Mouse (Mus musculus): ENCODE data around the gene Gm45521. TPM values are rescaled to one million over a fixed set of nuclear protein-coding genes. Genes with fewer than 3 reads are reported as not detected.
"Not testable (repeated sequence)": the region's sequence is repeated elsewhere in the genome, so short reads cannot be mapped to it uniquely, and the experiment has no call there.

Gene Gm45521
- total RNA-seq, 1 experiment = 1.0 TPM

- in situ Hi-C loops (cut with MboI; ENCODE audit: low sequenced_read_pairs in 2 of 2, unreplicated experiment in 2 of 2) = no loop called here
- no peaks in the 10 kb centered on the region for H3K9me3 ChIP-seq (ENCODE audit: control insufficient read depth, insufficient read depth, low read depth, low read length)
- peak within 1 kb of the TSS; percentile 74 for H3K4me3 ChIP-seq (ENCODE audit: insufficient read depth in 1 of 2, low read depth in 1 of 2, low read length in 2 of 2, poor library complexity in 1 of 2, severe bottlenecking in 1 of 2)
- peaks cover 0 to 2% of the 10 kb centered on the region in 2 experiments; a peak in 2 of 4 replicates for H3K4me1 ChIP-seq (ENCODE audit: control insufficient read depth in 2 of 2, insufficient read depth in 2 of 2, low read length in 2 of 2, poor library complexity in 1 of 2)
- H3K27ac ChIP-seq (ENCODE audit: insufficient read depth, low read depth, low read length, poor library complexity, severe bottlenecking) = no peak within 1 kb of the TSS
- H3K36me3 ChIP-seq (ENCODE audit: control insufficient read depth, insufficient read depth, low read length, poor library complexity, severe bottlenecking) = peaks cover 2% of the 10 kb centered on the region; the same call in 1 of the 2 replicates
- TF ChIP-seq HCFC1 (IDR thresholded peaks at IDR 0.05; ENCODE audit: borderline replicate concordance, insufficient read depth, low read length) (no peak), ZC3H11A (IDR thresholded peaks at IDR 0.05; ENCODE audit: borderline replicate concordance, low read depth, low read length) (no peak), ZNF384 (IDR thresholded peaks at IDR 0.05; ENCODE audit: low read depth, low read length) (no peak), CHD2 (IDR thresholded peaks at IDR 0.05; ENCODE audit: low read depth, low read length) (no peak), MAFK (IDR thresholded peaks at IDR 0.05; ENCODE audit: insufficient read depth, low read depth, low read length) (no peak)
- peak within 1 kb of the TSS; percentile 51; the same call in 1 of the 2 replicates for H3K9ac ChIP-seq (ENCODE audit: insufficient read depth, low read depth, low read length, poor library complexity, severe bottlenecking)
- peak; percentile 82 for DNase-seq (ENCODE audit: low read depth, low spot score)
Measured at GRCm38 (mm10) chr14:8002432-8003092, 45.5 kb downstream of the Gm45521 start, which contains the start of gene Abhd6. Gene Abhd6 (plus strand): TSS chr14:8002902.

DNA sequence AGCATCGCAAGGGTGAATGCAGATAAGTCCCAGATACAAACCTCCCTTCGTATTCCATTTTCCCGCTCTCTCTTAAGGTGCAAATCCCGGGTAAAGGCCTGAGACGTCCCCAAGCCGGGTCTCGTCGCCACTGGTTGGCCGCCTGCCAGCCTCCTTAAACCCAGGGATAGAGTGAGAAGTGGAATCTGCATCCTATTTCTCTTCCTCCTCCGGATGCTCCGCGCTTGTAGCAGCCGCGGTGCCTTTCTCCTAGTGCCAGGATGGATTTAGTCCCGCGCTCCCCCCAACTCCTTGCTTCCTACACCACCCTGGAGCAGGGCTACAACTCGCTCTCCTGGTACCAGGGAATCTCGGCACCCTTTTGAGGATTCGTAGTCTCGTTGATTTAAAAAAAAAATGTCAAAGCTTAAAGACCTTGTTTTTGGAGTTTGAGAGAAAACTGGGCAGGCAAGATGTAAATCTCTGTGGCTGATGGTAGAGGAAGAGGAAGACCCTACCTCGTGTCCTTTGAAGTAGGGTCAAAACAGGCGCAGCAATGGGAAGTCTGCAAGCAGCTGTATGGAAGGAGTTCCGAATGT lies 46.1 kb downstream of the Gm45521 start:
- H3K9me3 ChIP-seq (ENCODE audit: control insufficient read depth, insufficient read depth, low read depth, low read length) = no peaks in the 10 kb centered on the region
- peaks cover 2% of the 10 kb centered on the region; the same call in 1 of the 2 replicates for H3K36me3 ChIP-seq (ENCODE audit: control insufficient read depth, insufficient read depth, low read length, poor library complexity, severe bottlenecking)
- peak overlapping the region; percentile 74 for H3K4me3 ChIP-seq (ENCODE audit: insufficient read depth in 1 of 2, low read depth in 1 of 2, low read length in 2 of 2, poor library complexity in 1 of 2, severe bottlenecking in 1 of 2)
- TF ChIP-seq ZC3H11A (IDR thresholded peaks at IDR 0.05; ENCODE audit: borderline replicate concordance, low read depth, low read length) (no peak), CHD2 (IDR thresholded peaks at IDR 0.05; ENCODE audit: low read depth, low read length) (no peak), MAFK (IDR thresholded peaks at IDR 0.05; ENCODE audit: insufficient read depth, low read depth, low read length) (no peak), HCFC1 (IDR thresholded peaks at IDR 0.05; ENCODE audit: borderline replicate concordance, insufficient read depth, low read length) (no peak), ZNF384 (IDR thresholded peaks at IDR 0.05; ENCODE audit: low read depth, low read length) (no peak)
- DNase-seq (ENCODE audit: low read depth, low spot score) = no peak
- peak overlapping the region; percentile 51; the same call in 1 of the 2 replicates for H3K9ac ChIP-seq (ENCODE audit: insufficient read depth, low read depth, low read length, poor library complexity, severe bottlenecking)
- H3K4me1 ChIP-seq (ENCODE audit: control insufficient read depth in 2 of 2, insufficient read depth in 2 of 2, low read length in 2 of 2, poor library complexity in 1 of 2) = peaks cover 0 to 2% of the 10 kb centered on the region in 2 experiments; a peak in 2 of 4 replicates
- H3K27ac ChIP-seq (ENCODE audit: insufficient read depth, low read depth, low read length, poor library complexity, severe bottlenecking) = no peak overlapping the region
- in situ Hi-C loops (cut with MboI; ENCODE audit: low sequenced_read_pairs in 2 of 2, unreplicated experiment in 2 of 2) = no loop called here

- Histone ChIP-seq H3K27ac (ENCODE audit: insufficient read depth, low read depth, low read length, poor library complexity, severe bottlenecking) (no peak overlapping the region), H3K4me3 (ENCODE audit: insufficient read depth in 1 of 2, low read depth in 1 of 2, low read length in 2 of 2, poor library complexity in 1 of 2, severe bottlenecking in 1 of 2) (peak overlapping the region; percentile 74; a peak in 2 of 4 replicates), H3K9me3 (ENCODE audit: control insufficient read depth, insufficient read depth, low read depth, low read length) (no peaks in the 10 kb centered on the region), H3K36me3 (ENCODE audit: control insufficient read depth, insufficient read depth, low read length, poor library complexity, severe bottlenecking) (peaks cover 2% of the 10 kb centered on the region; the same call in 1 of the 2 replicates), H3K4me1 (ENCODE audit: control insufficient read depth in 2 of 2, insufficient read depth in 2 of 2, low read length in 2 of 2, poor library complexity in 1 of 2) (peaks cover 0 to 2% of the 10 kb centered on the region in 2 experiments; a peak in 2 of 4 replicates), H3K9ac (ENCODE audit: insufficient read depth, low read depth, low read length, poor library complexity, severe bottlenecking) (no peak overlapping the region)
- TF ChIP-seq ZNF384 (IDR thresholded peaks at IDR 0.05; ENCODE audit: low read depth, low read length) = no peak
- no peak for TF ChIP-seq CHD2 (IDR thresholded peaks at IDR 0.05; ENCODE audit: low read depth, low read length)
- TF ChIP-seq MAFK (IDR thresholded peaks at IDR 0.05; ENCODE audit: insufficient read depth, low read depth, low read length) = no peak
- TF ChIP-seq ZC3H11A (IDR thresholded peaks at IDR 0.05; ENCODE audit: borderline replicate concordance, low read depth, low read length) = no peak
- no peak for TF ChIP-seq HCFC1 (IDR thresholded peaks at IDR 0.05; ENCODE audit: borderline replicate concordance, insufficient read depth, low read length)
- in situ Hi-C loops (cut with MboI; ENCODE audit: low sequenced_read_pairs in 2 of 2, unreplicated experiment in 2 of 2) = no loop called here
- DNase-seq (ENCODE audit: low read depth, low spot score) = no peak
Measured at GRCm38 (mm10) chr14:8003727-8004670, 46.9 kb downstream of the Gm45521 start.

- H3K4me1 ChIP-seq (ENCODE audit: control insufficient read depth in 2 of 2, insufficient read depth in 2 of 2, low read length in 2 of 2, poor library complexity in 1 of 2); H3K9me3 ChIP-seq (ENCODE audit: control insufficient read depth, insufficient read depth, low read depth, low read length); H3K4me3 ChIP-seq (ENCODE audit: insufficient read depth in 1 of 2, low read depth in 1 of 2, low read length in 2 of 2, poor library complexity in 1 of 2, severe bottlenecking in 1 of 2); in situ Hi-C loops (cut with MboI; ENCODE audit: low sequenced_read_pairs in 2 of 2, unreplicated experiment in 2 of 2); H3K36me3 ChIP-seq (ENCODE audit: control insufficient read depth, insufficient read depth, low read length, poor library complexity, severe bottlenecking); H3K27ac ChIP-seq (ENCODE audit: insufficient read depth, low read depth, low read length, poor library complexity, severe bottlenecking); DNase-seq (ENCODE audit: low read depth, low spot score); H3K9ac ChIP-seq (ENCODE audit: insufficient read depth, low read depth, low read length, poor library complexity, severe bottlenecking): not testable (repeated sequence)
Measured at GRCm38 (mm10) chr14:8006061-8006460, 49.0 kb downstream of the Gm45521 start.

Measured in ES-E14 (cell line).